Comparison of ENCODE assay signal across 22 mouse cellular contexts in the genomic region with DNA sequence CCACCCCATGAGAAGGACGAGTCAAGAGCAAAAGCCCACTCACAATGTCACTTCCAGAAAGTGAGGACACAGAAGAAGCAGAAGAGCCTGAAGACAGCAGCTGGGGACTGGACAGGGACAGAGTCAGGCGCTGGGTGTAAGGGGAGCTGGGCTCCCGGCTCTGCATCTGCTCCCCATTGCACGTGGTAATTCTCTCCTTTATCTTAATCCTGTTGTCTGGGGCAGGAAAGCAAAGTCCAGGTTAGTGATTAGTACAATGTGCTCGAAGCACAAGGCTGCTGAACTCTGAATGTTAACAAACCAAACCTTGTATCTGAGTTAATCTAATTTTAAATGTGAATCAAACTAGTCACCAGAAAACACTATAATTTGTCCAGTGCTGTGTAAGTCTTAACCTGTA. TPM values are rescaled to one million over a fixed set of nuclear protein-coding genes. Genes with fewer than 3 reads are reported as not detected.
DNase-seq lines count a peak whose midpoint lies in the region; ATAC-seq and TF ChIP-seq lines count a peak whose summit lies in the region.
"Had no signal": no experiment of that assay in that cellular context is flagged by ENCODE, and none has a peak within 500 bp of the region (broad histone marks: within the 10 kb centered on the region; RNA-seq: fewer than 3 reads in every experiment).

No protein-coding gene starts in this region.

- peak; percentile 17 for DNase-seq in kidney, adult 11 months
- DNase-seq in kidney, postnatal 36 days = no peak
- peak; percentile 37 for DNase-seq in liver, adult 2 months (ENCODE audit: extremely low read depth, low read depth, low spot score)
- no peak for DNase-seq in liver, embryonic 11.5 days (ENCODE audit: low spot score)
- DNase-seq in yolk sac, embryonic 10.5 days (ENCODE audit: low spot score) = peak; percentile 63
- DNase-seq in cerebellum, adult 9-10 months = no peak
- DNase-seq: adrenal gland, adult 8-10 months; adrenal gland, postnatal 36 days; B cell, adult 2 months; cerebellum, adult 8-10 months; cerebellum, postnatal 25 days; gastrocnemius, postnatal 10 days; heart, adult 18-20 months; heart, postnatal 10 days; heart, postnatal 4 days had no signal

- no peak for ATAC-seq in liver, embryonic 11.5 days (replicated peaks; ENCODE audit: low FRiP score)
- peak; percentile 92 for ATAC-seq in intestine, embryonic 16.5 days
- ATAC-seq: CD4-positive, CD25-positive, alpha-beta regulatory T cell, adult 4 months; forebrain, embryonic 16.5 days had no signal

- no peaks in the 10 kb centered on the region for H3K27me3 ChIP-seq in liver, adult 2 months (ENCODE audit: control insufficient read depth, insufficient read depth, low read length)
- no peaks in the 10 kb centered on the region for H3K27me3 ChIP-seq in liver, embryonic 11.5 days (replicated peaks; ENCODE audit: control insufficient read depth, insufficient read depth, low read length)
- H3K27me3 ChIP-seq in intestine, embryonic 16.5 days (replicated peaks; ENCODE audit: control insufficient read depth, insufficient read depth, low read length) = no peaks in the 10 kb centered on the region
- H3K27me3 ChIP-seq: embryonic facial prominence, embryonic 13.5 days; forebrain, embryonic 12.5 days had no signal

- H3K4me2 ChIP-seq in liver, embryonic 11.5 days = no peak overlapping the region
- no peak overlapping the region for H3K4me2 ChIP-seq in intestine, embryonic 16.5 days (ENCODE audit: low read depth, low read length)
- H3K4me2 ChIP-seq: embryonic facial prominence, embryonic 13.5 days; forebrain, embryonic 12.5 days had no signal

- no peak overlapping the region for H3K27ac ChIP-seq in liver, adult 2 months (replicated peaks; ENCODE audit: insufficient read depth, low read depth, low read length)
- H3K27ac ChIP-seq in liver, embryonic 11.5 days (ENCODE audit: low read depth, low read length) = no peak overlapping the region
- H3K27ac ChIP-seq in intestine, embryonic 16.5 days (ENCODE audit: low read length) = no peak overlapping the region
- H3K27ac ChIP-seq: embryonic facial prominence, embryonic 13.5 days; forebrain, embryonic 12.5 days; heart, embryonic 10.5 days had no signal

- no peak overlapping the region for H3K9ac ChIP-seq in liver, adult 2 months (ENCODE audit: low read depth, low read length)
- H3K9ac ChIP-seq in liver, embryonic 11.5 days (ENCODE audit: low read depth, low read length) = no peak overlapping the region
- no peak overlapping the region for H3K9ac ChIP-seq in intestine, embryonic 16.5 days (ENCODE audit: low read depth, low read length)
- H3K9ac ChIP-seq: embryonic facial prominence, embryonic 13.5 days; forebrain, embryonic 12.5 days had no signal

- H3K9me3 ChIP-seq in liver, embryonic 11.5 days (ENCODE audit: control insufficient read depth, low read length) = no peaks in the 10 kb centered on the region
- H3K9me3 ChIP-seq in intestine, embryonic 16.5 days (ENCODE audit: control insufficient read depth, low read length) = no peaks in the 10 kb centered on the region
- H3K9me3 ChIP-seq: embryonic facial prominence, embryonic 13.5 days; forebrain, embryonic 12.5 days; G1E; heart, embryonic 10.5 days had no signal

- H3K36me3 ChIP-seq in liver, adult 2 months (ENCODE audit: control insufficient read depth, insufficient read depth, low read length) = peaks cover 61% of the 10 kb centered on the region
- peaks cover 49% of the 10 kb centered on the region for H3K36me3 ChIP-seq in liver, embryonic 11.5 days (ENCODE audit: control insufficient read depth, insufficient read depth, low read length)
- peaks cover 42% of the 10 kb centered on the region for H3K36me3 ChIP-seq in intestine, embryonic 16.5 days (ENCODE audit: control insufficient read depth, insufficient read depth, low read length)

- no peaks in the 10 kb centered on the region for H3K4me1 ChIP-seq in liver, adult 2 months (ENCODE audit: control insufficient read depth, insufficient read depth, low read length)
- H3K4me1 ChIP-seq in liver, embryonic 11.5 days (replicated peaks; ENCODE audit: control insufficient read depth, insufficient read depth, low read length) = peaks cover 3% of the 10 kb centered on the region
- peaks cover 3% of the 10 kb centered on the region; the same call in 1 of the 2 replicates for H3K4me1 ChIP-seq in intestine, embryonic 16.5 days (ENCODE audit: control insufficient read depth, insufficient read depth, low read length)
- H3K4me1 ChIP-seq: embryonic facial prominence, embryonic 13.5 days; forebrain, embryonic 12.5 days had no signal

- H3K79me2 ChIP-seq in liver, adult 2 months (ENCODE audit: control insufficient read depth, insufficient read depth, low read length) = 0 out of 2 replicates have a peak, but pooled peaks cover 3% of the 10 kb centered on the region

- no peak for TF ChIP-seq CTCF in liver, adult 2 months (IDR thresholded peaks at IDR 0.05; ENCODE audit: low read depth, low read length)

- WGBS in liver, adult 2 months = 49% methylated on average over 5 of the region's 5 CpGs
- WGBS in liver, embryonic 11.5 days = 68% methylated on average over 5 of the region's 5 CpGs
- WGBS in intestine, embryonic 16.5 days = 63% methylated on average over 5 of the region's 5 CpGs

- no peak overlapping the region for H3K4me3 ChIP-seq in liver, adult 2 months (ENCODE audit: insufficient read depth, low read depth, low read length)
- no peak overlapping the region for H3K4me3 ChIP-seq in liver, embryonic 11.5 days (ENCODE audit: low read depth, low read length)
- no peak overlapping the region for H3K4me3 ChIP-seq in intestine, embryonic 16.5 days (ENCODE audit: low read length)
- H3K4me3 ChIP-seq: embryonic facial prominence, embryonic 13.5 days; forebrain, embryonic 12.5 days; heart, embryonic 10.5 days had no signal

- TF ChIP-seq POLR2A in liver, adult 2 months (IDR thresholded peaks at IDR 0.05; ENCODE audit: extremely low read depth, insufficient read depth, low read length) = no peak

RNA-seq across cellular contexts. Expression of a gene that starts 30.7 kb away (rescaled TPM):
- 74.1 and 81.0 TPM in 2 replicates for total RNA-seq in liver, adult 2 months (2014; rRNA removed)
- 40.5 and 48.3 TPM in 2 replicates for polyA plus RNA-seq in liver, adult 2 months (2012; rRNA removed)
- 278 and 320 TPM in 2 replicates for polyA plus RNA-seq in liver, embryonic 11.5 days (2014; fragmentation: Nextera tagmentation; extraction: Ambion mirVana)
- polyA plus RNA-seq in intestine, embryonic 16.5 days (2015; fragmentation: Nextera tagmentation; extraction: Ambion mirVana) = 101 and 115 TPM in 2 replicates

RNA-seq across cellular contexts. Expression of a gene that starts 31.6 kb away (rescaled TPM):
- 8.7 and 8.9 TPM in 2 replicates for total RNA-seq in liver, adult 2 months (2014; rRNA removed)
- 9.9 and 11.0 TPM in 2 replicates for polyA plus RNA-seq in liver, adult 2 months (2012; rRNA removed)
- 5.3 and 6.2 TPM in 2 replicates for polyA plus RNA-seq in liver, embryonic 11.5 days (2014; fragmentation: Nextera tagmentation; extraction: Ambion mirVana)
- 2.7 and 3.7 TPM in 2 replicates for polyA plus RNA-seq in intestine, embryonic 16.5 days (2015; fragmentation: Nextera tagmentation; extraction: Ambion mirVana)

Comparison
In these comparisons a context has a peak if more than half of its experiments do, and no peak if none do; other contexts are left out.
1. DNase-seq: peak in kidney, adult 11 months (single experiment), liver, adult 2 months (single experiment) and yolk sac, embryonic 10.5 days (single experiment); none in kidney, postnatal 36 days (0 of 2), liver, embryonic 11.5 days (single experiment) and cerebellum, adult 9-10 months (single experiment).